Comparison of ENCODE assay signal across 7 mouse cellular contexts in the genomic region with DNA sequence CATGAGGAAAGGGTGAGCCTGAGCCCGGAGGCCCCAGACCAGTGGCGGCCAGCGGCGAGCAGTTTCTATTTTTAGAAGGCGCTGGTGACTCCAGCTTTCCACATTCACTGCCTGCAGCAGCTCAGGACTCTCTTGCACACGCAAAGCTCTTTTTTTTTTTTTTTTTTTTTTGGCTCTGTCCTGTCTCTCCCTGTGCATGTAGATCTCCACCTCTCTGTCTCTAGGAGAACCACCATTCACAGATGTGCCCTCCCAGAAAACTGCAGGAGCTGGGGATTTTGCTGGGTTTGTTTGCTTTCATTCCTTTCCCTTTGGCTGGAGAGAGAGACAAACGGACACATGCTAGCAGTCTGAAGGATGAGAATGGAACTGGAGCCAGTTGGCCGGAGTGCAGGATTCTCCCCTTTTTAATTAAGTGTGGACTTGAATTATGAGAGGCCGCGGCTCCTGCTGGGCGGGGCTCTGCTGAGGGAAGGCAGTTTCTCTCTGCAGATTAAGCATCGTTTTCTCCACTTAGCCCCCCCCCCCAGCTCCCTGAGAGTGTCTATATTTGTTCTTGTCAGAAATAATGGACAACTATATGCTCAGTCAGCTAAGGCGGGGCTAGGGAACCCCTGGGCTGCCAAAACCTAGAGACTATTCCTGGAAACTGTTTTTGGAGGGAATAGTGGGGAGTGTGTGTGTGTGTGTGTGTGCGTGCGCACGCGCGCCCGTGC. TPM values are rescaled to one million over a fixed set of nuclear protein-coding genes. Genes with fewer than 3 reads are reported as not detected.
DNase-seq lines count a peak whose midpoint lies in the region; ATAC-seq and TF ChIP-seq lines count a peak whose summit lies in the region.

No protein-coding gene starts in this region.

- H3K79me3 ChIP-seq in C2C12 (ENCODE audit: low read depth) = no peaks in the 10 kb centered on the region

- ATAC-seq in midbrain, embryonic 13.5 days = peak; percentile 50; the same call in 1 of the 2 replicates
- ATAC-seq in activated CD4-positive, CD25-positive, alpha-beta regulatory T cell, adult 4 months = no peak

- peaks cover 15% of the 10 kb centered on the region for H3K4me1 ChIP-seq in midbrain, embryonic 13.5 days (replicated peaks)

- no peaks in the 10 kb centered on the region for H3K9me3 ChIP-seq in midbrain, embryonic 13.5 days

- no peaks in the 10 kb centered on the region for H3K27me3 ChIP-seq in C2C12 (ENCODE audit: control insufficient read depth, insufficient read depth, insufficient read length)
- peaks cover 37% of the 10 kb centered on the region for H3K27me3 ChIP-seq in midbrain, embryonic 13.5 days

- DNase-seq in 3134 (ENCODE audit: extremely low read depth, insufficient read length, low spot score) = peak; percentile 69
- DNase-seq in gastrocnemius, postnatal 25 days = peak; percentile 24
- DNase-seq in kidney, postnatal 14 days = peak; percentile 61
- no peak for DNase-seq in layer of hippocampus, adult 9-11 months

- H3K79me2 ChIP-seq in C2C12 (ENCODE audit: control insufficient read depth, insufficient read depth) = no peaks in the 10 kb centered on the region

- 43% methylated on average over 19 of the region's 19 CpGs for WGBS in midbrain, embryonic 13.5 days

- H3K36me3 ChIP-seq in C2C12 (ENCODE audit: control insufficient read depth, insufficient read depth) = no peaks in the 10 kb centered on the region
- no peaks in the 10 kb centered on the region for H3K36me3 ChIP-seq in midbrain, embryonic 13.5 days

- no peak overlapping the region for H3K27ac ChIP-seq in midbrain, embryonic 13.5 days

- TF ChIP-seq CTCF in C2C12 (IDR thresholded peaks at IDR 0.05; ENCODE audit: control insufficient read depth, insufficient read depth, insufficient read length) = no peak

- H3K4me2 ChIP-seq in midbrain, embryonic 13.5 days (replicated peaks) = 0 out of 2 replicates have a peak overlapping the region, but pooled peaks have one; percentile 0

- H3K4me3 ChIP-seq in C2C12 (ENCODE audit: insufficient read depth, poor library complexity, severe bottlenecking) = no peak overlapping the region
- no peak overlapping the region for H3K4me3 ChIP-seq in midbrain, embryonic 13.5 days (replicated peaks)

- no peak overlapping the region for H3K9ac ChIP-seq in midbrain, embryonic 13.5 days (replicated peaks)

- H3ac ChIP-seq in C2C12 (ENCODE audit: control insufficient read depth, insufficient read length, low read depth) = peak overlapping the region; percentile 30

TF ChIP-seq in C2C12, 6 proteins besides CTCF, POLR2A, EP300 and RAD21:
- TF ChIP-seq MAX (IDR thresholded peaks at IDR 0.05) (no peak), MYOD1 (IDR thresholded peaks at IDR 0.05; ENCODE audit: control insufficient read depth, insufficient read length, low read depth) (no peak), USF1 (IDR thresholded peaks at IDR 0.05; ENCODE audit: low read depth) (no peak), CEBPB (IDR thresholded peaks at IDR 0.05; ENCODE audit: low read depth) (no peak), MYOG (IDR thresholded peaks at IDR 0.05; ENCODE audit: control insufficient read depth, extremely low read depth, insufficient read length) (no peak), FOSL1 (IDR thresholded peaks at IDR 0.05; ENCODE audit: insufficient read depth, low read length, poor library complexity, severe bottlenecking) (no peak)

RNA-seq across cellular contexts. Expression of gene Etv4, which starts 5.8 kb away (rescaled TPM):
- polyA plus RNA-seq in C2C12 (2012; fragmentation: generic; extraction: Trizol) = 67.5 TPM
- total RNA-seq in gastrocnemius, postnatal 25 days (2021) = 1 to 10 TPM; 5.7 to 6.1 TPM
- 1.9 and 4.1 TPM in 2 replicates for polyA plus RNA-seq in midbrain, embryonic 13.5 days (2015; fragmentation: Nextera tagmentation; extraction: Ambion mirVana)
- polyA plus RNA-seq in activated CD4-positive, CD25-positive, alpha-beta regulatory T cell, adult 4 months (2017; shearing (Covaris generic)) = 1 to 10 TPM in 1 of 2 experiments, not detected in 1; 1.0 TPM

RNA-seq across cellular contexts. Expression of gene Dhx8, which starts 58.2 kb away (rescaled TPM):
- 17.1 TPM for polyA plus RNA-seq in C2C12 (2012; fragmentation: generic; extraction: Trizol)
- 10 to 100 TPM; 12.4 TPM for total RNA-seq in gastrocnemius, postnatal 25 days (2021)
- polyA plus RNA-seq in midbrain, embryonic 13.5 days (2015; fragmentation: Nextera tagmentation; extraction: Ambion mirVana) = 39.0 and 41.4 TPM in 2 replicates
- polyA plus RNA-seq in activated CD4-positive, CD25-positive, alpha-beta regulatory T cell, adult 4 months (2017; shearing (Covaris generic)) = 10 to 100 TPM; 23.6 to 25.5 TPM

Comparison
In these comparisons a context has a peak if more than half of its experiments do, and no peak if none do; other contexts are left out.
1. RNA of gene Etv4, which starts 5.8 kb away (polyA plus RNA-seq): 67.5 TPM in C2C12 (single experiment); 1.9 to 4.1 TPM in midbrain, embryonic 13.5 days and 1.0 TPM in activated CD4-positive, CD25-positive, alpha-beta regulatory T cell, adult 4 months; every median in the first group is over 10 times any median in the second.